Mouse (Mus musculus) 3134 (cell line): Measurements from ENCODE around the gene Parva.

ENCODE experiments used
- DNase-seq: peaks from one replicate; pipeline ENCODE4 v3.0.0-alpha.2; 2011; ENCODE audit warnings: low spot score; ENCODE audit not compliant: insufficient read length; ENCODE audit errors: extremely low read depth

Gene Parva

DNA sequence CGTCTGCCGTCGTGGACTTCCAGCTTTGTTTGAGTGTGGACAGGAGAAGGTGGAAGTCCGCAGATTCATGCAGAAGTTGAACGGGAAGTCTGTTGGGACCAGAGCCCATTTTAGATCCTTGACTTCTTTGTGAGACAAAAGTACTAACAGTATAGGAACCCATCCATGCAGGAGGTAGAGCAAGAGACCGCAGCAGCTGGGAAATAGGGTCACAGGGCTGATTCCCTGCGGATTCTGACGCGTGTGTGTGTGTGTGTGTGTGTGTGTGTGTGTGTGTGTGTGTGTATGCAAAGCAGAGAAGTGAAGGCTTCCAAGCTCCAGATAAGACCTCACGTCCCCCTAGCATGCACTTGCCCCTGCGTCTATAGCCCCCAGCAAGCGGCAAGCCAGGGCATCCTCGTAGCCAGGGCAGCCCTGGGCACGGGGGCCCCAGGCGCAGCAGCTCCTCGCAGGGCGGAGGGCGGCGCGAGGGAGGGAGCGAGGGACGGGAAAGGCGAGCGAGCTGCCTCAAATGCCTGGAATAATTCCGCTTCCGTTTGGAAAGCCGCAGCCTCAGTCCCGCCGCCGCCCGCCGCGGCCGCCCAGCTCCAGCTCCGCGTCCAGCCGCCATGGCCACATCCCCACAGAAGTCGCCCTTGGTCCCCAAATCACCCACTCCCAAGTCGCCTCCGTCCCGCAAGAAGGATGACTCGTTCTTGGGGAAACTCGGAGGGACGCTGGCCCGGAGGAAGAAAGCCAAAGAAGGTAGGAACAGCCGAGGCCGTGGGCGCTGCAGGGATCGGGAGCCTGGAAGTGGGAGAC lies at the start of gene Parva:
TSS of gene Parva (plus strand) at position 149 of the 801 bp plus-strand sequence.
- peak; percentile 90 for DNase-seq

DNA sequence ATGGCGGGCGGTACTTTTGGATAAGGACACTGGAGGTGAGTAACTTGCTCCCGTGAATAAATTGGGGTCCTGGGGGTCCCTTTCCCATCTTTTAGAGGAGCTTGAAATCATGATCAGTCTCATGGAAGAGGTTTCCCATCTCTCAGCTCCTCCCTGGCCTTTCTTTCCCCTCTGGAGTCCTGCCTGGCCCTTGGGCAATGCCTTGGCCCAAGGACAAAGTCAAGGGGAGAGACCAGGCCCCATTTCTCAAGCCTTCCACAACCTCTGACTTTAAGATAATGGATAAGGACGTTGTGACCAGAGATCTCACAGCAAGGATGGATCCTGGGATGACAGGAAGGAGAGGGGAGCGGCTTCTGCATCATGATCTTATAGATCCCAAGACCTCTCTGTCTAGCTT lies 49.2 kb upstream of the Parva start:
- no peak for DNase-seq

DNA sequence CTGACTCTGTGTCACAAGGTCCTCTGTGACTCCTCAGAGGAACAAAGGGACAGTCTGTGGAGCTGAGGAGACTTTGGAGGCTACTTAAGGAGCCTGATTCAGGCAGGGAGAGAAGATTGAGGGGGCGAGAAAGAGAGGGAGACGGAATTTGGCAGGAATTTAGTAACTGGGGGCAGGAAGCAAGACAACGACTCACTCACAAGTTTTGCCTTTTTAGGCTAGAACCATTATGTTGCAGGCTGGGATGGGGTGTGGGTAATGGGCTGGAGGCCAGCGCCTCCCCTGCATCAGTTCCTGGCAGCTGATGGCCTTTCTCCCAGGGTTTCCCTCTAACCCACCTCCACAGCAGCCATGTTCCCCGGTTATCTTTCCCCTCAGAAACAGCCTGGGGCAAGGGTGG lies 48.8 kb upstream of the Parva start:
- DNase-seq, result no peak

DNA sequence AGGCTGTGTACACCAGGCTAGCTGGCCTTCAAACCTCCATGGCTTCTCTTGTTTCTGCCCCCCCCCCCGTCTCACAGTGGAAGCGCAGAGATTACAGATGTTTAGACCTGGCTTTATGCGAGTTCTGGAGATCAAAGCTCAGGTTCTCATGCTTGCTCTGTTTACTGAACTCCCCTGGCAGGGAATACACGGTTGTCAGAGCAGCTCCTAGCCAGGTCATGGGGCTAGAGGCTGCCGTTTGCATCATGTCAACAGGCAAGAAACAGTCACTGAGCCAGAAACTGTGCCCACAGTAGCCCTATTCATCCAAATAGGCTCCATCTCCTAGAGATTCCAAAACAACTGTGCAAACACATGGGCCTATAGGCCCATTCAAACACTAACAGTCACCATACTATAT lies 40.8 kb upstream of the Parva start:
- no peak for DNase-seq

DNA sequence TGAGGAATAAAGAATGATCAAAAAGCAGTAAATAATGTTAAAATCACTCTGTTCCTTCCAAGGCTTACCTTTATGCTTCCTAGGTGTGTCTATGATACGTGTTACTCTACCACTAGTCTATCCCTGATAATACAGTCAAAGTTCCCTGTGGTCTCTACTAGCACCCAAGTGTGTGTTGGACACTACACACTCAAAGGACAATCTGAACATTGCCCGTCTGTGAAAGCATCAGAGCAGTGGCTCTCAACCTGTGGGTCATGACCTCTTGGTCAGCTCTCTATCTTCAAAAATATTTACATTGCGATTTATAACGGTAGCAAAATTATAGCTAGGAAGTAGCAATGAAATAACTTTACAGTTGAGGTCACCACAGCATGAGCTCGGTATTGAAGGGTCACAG lies 39.4 kb upstream of the Parva start:
- DNase-seq, result no peak

DNA sequence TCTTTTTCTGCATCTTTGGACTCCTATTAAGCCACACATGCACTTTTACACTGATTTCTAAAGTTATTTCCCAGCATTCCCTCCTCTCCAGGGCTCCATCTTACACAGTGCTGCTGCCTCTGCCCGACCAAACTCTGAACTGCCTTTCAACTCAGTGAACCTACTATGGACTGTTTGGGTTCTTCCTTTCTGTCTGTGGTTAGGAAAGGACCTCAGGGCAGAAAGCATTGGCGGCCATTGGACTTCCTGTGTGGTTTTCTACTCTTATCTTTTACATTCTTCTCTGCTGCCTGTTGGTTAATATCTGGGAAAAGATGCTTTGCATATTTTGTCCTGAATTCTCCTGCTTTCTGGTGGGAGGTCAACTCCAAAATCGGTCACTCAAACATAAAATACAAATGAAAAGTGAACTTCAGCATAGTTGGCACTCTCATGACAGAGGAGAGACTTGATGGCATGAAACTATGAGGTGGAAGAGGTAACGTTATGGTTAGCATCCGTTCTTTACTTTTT lies 38.9 kb upstream of the Parva start:
- DNase-seq, result no peak

DNA sequence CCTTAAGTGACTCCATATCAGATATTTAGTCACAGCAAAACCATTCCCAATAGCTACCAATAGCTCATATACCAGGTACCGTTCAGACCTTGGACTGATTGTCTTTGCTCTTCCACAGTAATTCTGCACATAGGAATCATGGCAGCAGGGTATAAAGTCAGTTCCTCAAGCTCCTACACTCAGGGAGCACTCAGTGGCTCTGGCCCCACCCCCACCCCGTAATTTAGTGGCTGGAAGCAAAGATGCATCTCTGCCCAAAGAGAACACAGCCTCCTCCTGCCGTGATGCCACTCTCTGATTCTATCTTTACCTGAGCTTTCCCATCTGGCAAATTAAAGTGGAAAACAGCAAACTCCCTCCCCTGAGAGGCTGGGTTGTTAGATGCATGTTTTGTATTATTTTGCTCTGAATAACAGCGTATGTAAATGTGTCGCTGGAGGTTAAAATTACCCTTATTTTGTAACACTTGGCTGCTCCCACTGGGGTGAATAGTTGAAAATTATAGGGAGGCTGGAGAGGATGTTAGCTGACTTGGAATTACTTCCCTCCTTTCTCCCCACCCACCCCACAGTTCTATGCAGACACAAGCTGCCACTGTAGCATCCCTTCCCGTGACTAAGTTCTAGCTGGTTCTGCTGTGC lies 37.6 kb upstream of the Parva start:
- no peak for DNase-seq

DNA sequence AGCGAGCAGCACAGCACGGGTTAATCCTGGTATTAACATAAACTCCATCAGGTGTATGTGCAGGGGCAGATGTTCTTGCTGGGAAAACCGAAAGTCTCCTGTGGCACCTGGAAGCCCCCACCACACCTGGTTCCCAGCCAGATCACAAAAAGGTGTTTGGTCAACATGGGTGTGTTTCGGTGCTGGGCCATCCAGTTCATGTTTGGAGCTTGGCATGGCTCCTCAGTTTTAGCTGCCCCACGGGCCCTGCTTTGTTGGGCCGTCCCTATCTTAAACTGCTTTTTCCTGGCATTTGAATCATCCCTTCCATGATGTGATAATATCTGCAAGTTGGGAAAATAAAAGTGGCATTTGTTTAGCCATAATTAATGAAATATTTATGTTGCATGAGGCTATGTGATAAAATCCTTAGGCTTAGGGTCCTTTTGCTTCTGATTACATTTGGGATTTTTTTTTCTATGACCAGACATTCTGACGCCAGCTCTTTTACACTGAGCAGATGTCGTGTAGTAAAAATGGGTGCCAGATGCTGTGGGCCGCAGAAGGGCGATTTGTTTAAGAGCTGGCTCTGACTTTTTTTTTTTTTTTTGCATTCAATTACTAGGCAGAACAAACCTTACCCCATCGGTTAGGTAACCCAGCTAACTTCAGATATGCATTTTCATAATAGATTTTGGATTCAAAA lies 36.9 kb upstream of the Parva start:
- no peak for DNase-seq

DNA sequence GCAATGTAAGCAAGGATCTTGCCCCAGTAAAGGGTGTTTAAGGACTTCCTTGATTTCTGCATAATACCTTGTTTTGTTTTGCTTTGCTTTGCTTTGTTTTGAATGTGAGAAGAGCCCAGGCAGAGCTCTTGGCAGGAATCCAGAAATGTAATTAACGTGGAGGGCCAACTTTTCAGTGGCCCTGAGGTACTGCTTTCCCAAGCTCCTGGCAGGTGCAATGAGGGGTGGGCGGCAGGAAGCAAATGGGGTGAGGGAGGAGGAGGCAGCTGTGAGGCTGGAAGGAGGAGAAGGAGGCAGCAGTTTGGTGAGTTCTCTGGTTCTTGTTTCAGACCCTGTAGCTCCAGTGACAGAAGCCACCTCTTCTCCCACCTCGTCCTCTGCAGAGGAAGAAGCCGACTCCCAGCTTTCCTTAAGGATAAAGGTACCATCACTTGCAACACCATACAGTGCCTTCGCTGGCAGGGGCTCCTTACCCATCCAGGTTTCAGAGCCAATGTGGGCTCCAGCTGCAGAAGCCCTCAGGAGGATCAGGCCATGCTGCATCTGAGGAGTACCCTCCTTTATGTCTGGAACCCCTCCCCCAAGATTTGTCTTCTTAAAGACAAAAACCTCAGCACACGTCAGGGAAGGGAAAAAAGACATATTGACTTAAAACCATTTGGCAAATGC lies 36.2 kb upstream of the Parva start:
- DNase-seq, result no peak

DNA sequence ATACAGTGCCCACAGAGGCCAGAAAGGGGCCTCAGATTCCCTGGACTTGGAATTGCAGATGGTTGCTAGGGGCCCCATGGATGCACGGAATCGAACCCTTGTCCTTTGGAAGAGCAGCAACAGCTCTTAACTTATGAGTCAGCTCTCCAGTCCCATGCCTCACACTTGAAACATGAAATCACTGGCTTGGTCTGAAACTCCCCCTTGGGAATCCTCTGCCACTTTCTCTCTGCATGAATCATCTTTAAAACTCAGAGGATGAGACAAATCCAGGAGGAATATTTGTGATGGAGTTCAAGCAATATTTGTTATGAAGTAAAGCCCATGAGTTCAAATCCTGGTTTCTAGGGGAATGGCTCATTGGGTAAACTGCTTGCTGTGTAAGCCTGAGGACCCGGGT lies 29.5 kb upstream of the Parva start:
- peak; percentile 45 for DNase-seq

DNA sequence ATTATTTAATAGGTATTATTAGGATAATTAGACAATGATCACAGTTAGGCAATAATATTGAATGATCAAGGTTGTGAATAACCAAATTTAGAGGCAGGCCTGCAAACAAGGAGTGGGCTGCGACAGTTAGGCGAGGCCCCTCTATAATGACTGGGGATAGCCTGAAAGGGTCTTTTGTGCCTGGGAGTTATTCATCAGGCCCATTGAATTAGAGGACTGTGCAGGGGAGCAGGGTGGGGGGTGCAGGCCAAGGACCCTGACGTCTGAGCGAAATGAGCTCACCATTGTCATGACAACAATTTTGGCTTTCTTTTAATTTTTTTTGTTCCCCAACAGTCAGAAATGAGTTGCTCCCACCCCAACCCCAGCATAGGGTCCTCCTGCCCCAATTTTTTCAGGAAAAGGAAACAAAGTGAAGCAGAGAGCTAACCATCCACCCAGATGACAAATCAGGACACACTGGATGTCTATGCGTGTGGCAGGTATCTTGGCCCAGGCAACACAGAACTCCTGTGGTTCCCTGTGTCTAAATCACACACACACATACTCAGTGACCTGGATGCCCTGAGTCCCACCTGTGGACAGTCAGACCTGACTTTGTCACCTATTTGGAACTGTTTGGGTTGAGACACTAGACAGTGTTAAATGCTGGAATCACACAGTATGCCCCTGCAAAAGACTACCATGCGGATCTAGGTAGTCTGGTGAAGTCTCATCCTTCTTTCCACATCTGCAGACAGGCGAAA lies 27.7 kb upstream of the Parva start:
- no peak for DNase-seq

DNA sequence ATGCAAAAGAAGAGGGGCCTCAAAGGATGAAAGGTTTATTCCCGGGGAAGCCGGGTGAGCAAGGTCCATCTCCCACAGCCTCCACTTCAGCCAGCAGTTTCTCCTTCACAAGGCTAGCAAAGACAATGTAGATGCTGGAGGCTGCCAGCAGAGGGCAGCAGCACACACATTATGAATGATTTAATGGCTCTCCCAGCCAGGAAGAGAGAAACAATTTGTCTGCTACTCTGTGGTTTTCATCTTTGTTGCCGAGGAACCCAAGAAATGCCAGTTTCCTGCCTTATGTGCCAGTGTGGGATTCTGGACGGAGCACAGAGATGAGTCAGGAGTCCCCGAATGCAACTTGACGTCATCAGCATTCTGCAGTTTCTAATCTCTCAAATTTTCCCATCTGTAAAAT lies 27.1 kb upstream of the Parva start:
- peak; percentile 54 for DNase-seq

DNA sequence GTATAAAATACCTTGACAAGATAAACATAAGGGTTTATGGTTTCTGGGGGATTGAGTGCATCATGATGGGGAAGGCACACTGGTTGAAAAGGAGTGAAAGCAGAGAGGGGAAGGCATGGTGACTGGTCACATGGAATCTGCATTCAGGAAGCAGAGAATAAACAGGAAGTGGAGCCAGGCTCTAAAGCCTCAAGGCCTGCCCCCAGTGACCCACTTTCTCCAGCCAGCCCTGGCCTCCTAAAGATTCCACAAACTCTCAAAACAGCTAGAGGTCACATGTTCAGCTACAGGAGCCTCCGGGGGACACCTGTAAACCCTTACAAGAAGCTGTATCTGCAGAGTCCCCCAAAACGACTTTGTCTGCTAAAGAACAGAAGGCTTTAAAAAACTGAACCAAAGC lies 22.2 kb upstream of the Parva start:
- no peak for DNase-seq

DNA sequence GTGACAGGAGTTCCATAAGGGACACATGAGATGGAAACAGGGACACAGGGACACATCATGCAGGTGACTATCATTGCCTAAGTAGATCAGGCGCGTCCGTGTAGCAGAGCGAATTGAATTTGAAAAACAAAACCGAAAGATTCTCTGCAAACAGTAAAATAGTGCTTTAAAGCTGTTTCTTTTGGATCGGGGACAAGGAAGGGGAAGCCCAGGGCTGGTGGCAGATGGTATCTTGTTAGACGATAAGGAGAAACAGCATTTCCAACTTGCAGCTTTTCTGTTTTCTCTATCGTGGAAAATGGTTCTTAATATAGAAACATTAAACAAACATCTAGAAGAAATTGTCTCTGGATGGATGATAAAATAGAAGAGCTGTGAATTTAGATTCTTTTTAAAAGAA lies 21.7 kb upstream of the Parva start:
- DNase-seq, result no peak

DNA sequence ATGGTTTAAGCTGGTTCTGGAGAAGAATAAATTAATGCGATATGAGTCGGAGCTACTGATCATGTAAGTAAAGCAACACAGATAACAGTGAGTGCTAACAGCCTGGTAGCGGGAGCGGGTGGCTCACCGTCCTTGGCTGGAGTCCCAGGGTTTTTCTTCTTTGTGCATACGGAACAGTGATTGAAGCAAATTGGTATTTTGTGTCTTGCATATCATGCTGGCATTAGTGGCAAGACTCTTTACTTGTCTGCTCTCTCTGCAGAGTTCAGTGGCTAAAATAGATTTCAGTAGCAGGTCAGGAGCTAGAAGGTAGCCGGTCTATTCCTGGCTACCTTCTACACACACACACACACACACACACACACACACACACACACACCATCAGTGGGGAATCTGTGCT lies 19.7 kb upstream of the Parva start:
- no peak for DNase-seq

DNA sequence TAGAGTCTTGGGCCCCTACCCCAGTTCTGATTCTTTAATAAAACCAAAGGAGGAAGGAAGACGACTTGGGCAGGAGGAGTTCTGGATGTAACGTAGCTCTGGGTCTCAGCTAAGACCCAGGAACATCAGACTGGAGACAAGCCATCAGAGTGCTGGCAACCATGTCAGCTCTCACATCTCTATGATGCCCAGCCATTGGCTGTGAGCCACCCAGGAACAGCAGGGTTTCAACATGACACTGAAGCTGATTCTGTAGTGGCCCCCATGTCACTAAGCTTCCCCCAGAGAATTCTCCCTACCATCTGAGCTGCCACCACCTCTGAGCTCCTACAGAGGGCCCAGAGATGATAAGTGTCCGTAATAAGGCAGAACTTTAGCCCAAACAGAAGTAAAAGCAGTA lies 17.3 kb upstream of the Parva start:
- DNase-seq, result no peak

DNA sequence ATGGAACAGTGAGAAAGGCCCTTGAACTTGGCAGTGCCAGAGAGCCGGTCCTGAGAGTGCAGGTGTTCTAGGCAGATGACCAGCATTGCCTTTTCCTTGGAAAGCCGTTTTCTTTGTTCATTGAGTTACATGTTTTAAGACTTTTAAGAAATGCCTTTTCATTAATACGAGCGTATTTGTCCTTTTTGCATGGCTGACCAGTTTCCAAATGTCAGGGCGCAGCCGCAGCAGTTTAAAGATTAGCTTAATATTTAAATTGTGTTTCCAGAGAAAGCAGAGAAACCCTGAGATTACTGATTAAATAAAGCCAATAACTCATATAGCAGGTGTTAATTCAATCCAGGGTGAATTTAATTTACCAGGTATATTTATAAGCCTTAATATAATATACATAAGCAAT lies 14.0 kb upstream of the Parva start:
- no peak for DNase-seq

DNA sequence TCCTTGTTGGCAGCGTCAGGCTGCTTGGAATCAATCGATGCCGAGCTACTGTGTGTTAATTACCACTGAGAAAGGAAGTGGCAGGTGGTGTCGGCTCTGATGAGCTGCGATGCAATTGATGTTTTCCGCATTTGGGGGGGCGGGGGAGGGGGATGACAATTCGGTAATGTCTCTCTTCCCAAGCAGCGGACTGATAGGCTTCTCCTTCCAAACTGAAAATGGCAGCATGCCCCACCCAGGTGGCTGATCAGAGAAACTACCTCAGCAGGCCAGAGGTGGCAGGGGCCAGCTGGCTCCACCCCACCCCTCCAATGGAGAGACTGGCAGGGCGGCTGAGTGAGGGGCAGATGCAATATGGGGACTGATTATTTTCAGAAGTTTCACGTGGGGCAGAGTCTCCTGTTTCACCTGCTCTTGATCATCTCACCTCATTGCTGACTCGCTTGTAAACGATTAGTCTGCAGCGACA lies 11.2 kb upstream of the Parva start:
- DNase-seq, result no peak

DNA sequence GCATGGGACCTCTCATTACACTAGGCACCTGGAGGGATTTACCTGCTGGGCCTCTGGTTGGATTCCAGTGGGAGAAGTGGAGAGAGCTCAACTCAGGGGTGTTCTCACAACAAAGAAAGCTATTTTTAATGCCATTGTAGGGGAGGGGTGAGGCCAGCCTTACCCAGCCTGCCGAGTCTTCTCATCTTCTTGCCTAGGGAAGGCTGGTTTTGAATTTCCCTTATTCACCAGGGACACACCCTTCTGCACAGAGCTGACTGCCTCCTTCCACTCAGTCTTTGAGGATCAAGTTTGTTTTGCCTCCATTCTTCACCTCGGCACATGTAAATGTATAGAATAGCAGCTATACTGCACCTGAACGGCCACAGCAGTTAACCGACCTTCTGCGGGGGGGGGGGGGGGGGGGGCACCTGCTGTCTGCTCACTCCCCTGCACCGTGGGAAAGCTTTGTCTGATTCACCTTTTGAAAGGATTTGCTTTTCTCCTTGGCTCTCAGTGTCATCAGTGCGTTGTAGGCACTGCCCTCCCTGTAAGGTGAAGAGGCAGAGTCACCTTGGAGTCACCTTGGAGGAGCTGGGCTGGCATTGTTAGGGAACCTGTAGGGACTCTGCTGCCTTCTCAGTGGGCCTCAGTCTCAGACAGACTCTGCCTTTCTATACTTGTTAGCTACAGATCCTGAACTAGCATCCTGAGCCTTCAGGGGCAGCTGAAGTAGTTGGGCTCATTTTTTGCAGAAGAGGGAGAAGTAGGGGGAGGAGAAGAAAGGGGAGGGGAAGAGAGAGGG lies 10.4 kb upstream of the Parva start:
- DNase-seq, result no peak

DNA sequence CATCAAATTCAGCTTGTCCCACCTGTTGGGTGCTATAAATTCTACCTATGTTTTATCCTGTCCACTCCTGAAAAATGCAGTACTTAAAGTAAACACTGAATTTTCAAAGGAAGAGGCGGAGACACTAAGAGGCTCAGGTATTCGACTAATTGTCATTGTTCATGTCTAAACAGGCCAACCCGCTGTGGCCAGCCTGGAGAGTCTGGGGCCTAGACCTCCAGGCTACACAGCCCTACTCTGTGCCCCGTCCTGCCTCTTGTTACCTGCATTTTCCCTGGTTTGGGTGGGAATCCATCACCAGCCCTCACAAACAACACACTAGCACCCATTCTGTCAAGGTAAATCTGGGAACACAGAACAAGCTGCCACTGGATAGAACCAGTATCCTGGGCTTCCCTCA lies 9.7 kb upstream of the Parva start:
- DNase-seq, result no peak
